Mouse (Mus musculus): ENCODE data around the gene Map3k5. TPM values are rescaled to one million over a fixed set of nuclear protein-coding genes. Genes with fewer than 3 reads are reported as not detected.

The Map3k5 gene
- total and polyA plus RNA-seq, 2 experiments from 2014 or later, result 0.91 to 5.5 TPM

GRCm38 (mm10) chr10:20173733-20174132 lies 239.5 kb downstream of the Map3k5 start:
- no peak for ATAC-seq
- DNase-seq (ENCODE audit: low spot score), result no peak
- TF ChIP-seq CTCF (IDR thresholded peaks at IDR 0.05; ENCODE audit: low read depth), result no peak
- H3K9me3 ChIP-seq (ENCODE audit: low read length), result no peaks in the 10 kb centered on the region
- H3K27me3 ChIP-seq (ENCODE audit: insufficient read depth, low read length), result no peaks in the 10 kb centered on the region
- 74% methylated on average over 4 of the region's 4 CpGs for WGBS
- H3K27ac ChIP-seq, result no peak overlapping the region
- H3K4me3 ChIP-seq (ENCODE audit: low read length), result no peak overlapping the region
- peaks cover 12% of the 10 kb centered on the region; the same call in 1 of the 2 replicates for H3K4me1 ChIP-seq (ENCODE audit: insufficient read depth, low read length)
- no peak overlapping the region for H3K9ac ChIP-seq (replicated peaks; ENCODE audit: low read length)
- no peak overlapping the region for H3K4me2 ChIP-seq (ENCODE audit: low read depth, low read length)
- H3K36me3 ChIP-seq (ENCODE audit: insufficient read depth, low read length), result no peaks in the 10 kb centered on the region

GRCm38 (mm10) chr10:20176054-20176453 lies 241.8 kb downstream of the Map3k5 start:
- TF ChIP-seq CTCF (IDR thresholded peaks at IDR 0.05; ENCODE audit: low read depth), result no peak
- no peak for DNase-seq (ENCODE audit: low spot score)
- Histone ChIP-seq H3K4me3 (ENCODE audit: low read length) (no peak overlapping the region), H3K9me3 (ENCODE audit: low read length) (no peaks in the 10 kb centered on the region), H3K27ac (no peak overlapping the region), H3K27me3 (ENCODE audit: insufficient read depth, low read length) (no peaks in the 10 kb centered on the region), H3K36me3 (ENCODE audit: insufficient read depth, low read length) (no peaks in the 10 kb centered on the region), H3K4me2 (ENCODE audit: low read depth, low read length) (no peak overlapping the region), H3K9ac (replicated peaks; ENCODE audit: low read length) (no peak overlapping the region), H3K4me1 (ENCODE audit: insufficient read depth, low read length) (0 out of 2 replicates have a peak, but pooled peaks cover 9% of the 10 kb centered on the region)
- no peak for ATAC-seq
- WGBS, result 61% methylated on average over 7 of the region's 7 CpGs

DNA sequence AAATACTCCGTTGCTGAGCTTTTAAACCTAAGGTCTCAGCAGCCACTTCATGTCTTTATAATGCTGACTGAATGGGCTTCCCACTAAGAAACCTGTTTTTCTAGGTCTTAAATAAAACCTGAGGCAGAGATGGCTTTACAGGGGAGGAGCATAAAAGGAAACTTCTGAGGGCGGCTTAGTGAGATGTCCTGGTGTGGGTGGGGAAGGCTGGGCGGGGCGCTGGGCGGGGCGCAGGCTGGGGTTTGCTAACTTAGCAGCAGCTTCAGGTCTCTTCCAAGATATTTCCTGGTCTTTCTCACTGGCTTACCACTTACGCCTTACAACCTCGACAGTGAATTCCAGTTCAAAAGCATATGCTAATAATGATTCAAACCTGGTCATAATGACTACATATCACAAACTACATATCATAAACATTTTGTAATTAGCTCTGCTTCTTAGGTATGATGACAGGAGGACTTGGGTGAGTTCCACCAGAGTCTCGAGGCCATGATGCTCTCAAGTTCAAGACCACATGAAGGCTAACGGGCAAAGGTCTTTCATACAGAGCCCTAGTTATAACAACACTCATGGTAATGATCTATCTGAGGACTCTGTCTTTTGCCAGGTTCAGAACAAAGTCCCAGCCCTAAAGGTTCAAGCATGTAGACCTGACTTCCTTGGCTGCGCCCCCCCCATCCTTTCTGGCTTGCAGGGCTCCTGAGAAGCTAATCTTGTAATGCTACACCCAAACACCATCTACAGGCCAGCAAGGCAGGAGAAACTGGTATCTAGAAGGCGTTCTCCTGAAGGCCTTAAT lies 244.7 kb downstream of the Map3k5 start:
- H3K4me3 ChIP-seq (ENCODE audit: low read length), result no peak overlapping the region
- no peak for DNase-seq (ENCODE audit: low spot score)
- 53% methylated on average over 12 of the region's 12 CpGs for WGBS
- H3K4me1 ChIP-seq (ENCODE audit: insufficient read depth, low read length), result no peaks in the 10 kb centered on the region
- no peak overlapping the region for H3K4me2 ChIP-seq (ENCODE audit: low read depth, low read length)
- no peaks in the 10 kb centered on the region for H3K9me3 ChIP-seq (ENCODE audit: low read length)
- no peak overlapping the region for H3K9ac ChIP-seq (replicated peaks; ENCODE audit: low read length)
- no peak for ATAC-seq
- no peak for TF ChIP-seq CTCF (IDR thresholded peaks at IDR 0.05; ENCODE audit: low read depth)
- H3K36me3 ChIP-seq (ENCODE audit: insufficient read depth, low read length), result no peaks in the 10 kb centered on the region
- H3K27ac ChIP-seq, result no peak overlapping the region
- H3K27me3 ChIP-seq (ENCODE audit: insufficient read depth, low read length), result no peaks in the 10 kb centered on the region

GRCm38 (mm10) chr10:20181198-20181597 lies 246.9 kb downstream of the Map3k5 start:
- ATAC-seq (0 out of 2 replicates have a peak, but pooled peaks have one; percentile 35), DNase-seq (ENCODE audit: low spot score) (no peak)
- WGBS, result 54% methylated on average over 10 of the region's 10 CpGs
- TF ChIP-seq CTCF (IDR thresholded peaks at IDR 0.05; ENCODE audit: low read depth), result no peak
- H3K36me3 ChIP-seq (ENCODE audit: insufficient read depth, low read length), result no peaks in the 10 kb centered on the region
- H3K9me3 ChIP-seq (ENCODE audit: low read length), result no peaks in the 10 kb centered on the region
- no peak overlapping the region for H3K9ac ChIP-seq (replicated peaks; ENCODE audit: low read length)
- no peak overlapping the region for H3K27ac ChIP-seq
- no peaks in the 10 kb centered on the region for H3K27me3 ChIP-seq (ENCODE audit: insufficient read depth, low read length)
- no peak overlapping the region for H3K4me3 ChIP-seq (ENCODE audit: low read length)
- H3K4me1 ChIP-seq (ENCODE audit: insufficient read depth, low read length), result no peaks in the 10 kb centered on the region
- H3K4me2 ChIP-seq (ENCODE audit: low read depth, low read length), result no peak overlapping the region

DNA sequence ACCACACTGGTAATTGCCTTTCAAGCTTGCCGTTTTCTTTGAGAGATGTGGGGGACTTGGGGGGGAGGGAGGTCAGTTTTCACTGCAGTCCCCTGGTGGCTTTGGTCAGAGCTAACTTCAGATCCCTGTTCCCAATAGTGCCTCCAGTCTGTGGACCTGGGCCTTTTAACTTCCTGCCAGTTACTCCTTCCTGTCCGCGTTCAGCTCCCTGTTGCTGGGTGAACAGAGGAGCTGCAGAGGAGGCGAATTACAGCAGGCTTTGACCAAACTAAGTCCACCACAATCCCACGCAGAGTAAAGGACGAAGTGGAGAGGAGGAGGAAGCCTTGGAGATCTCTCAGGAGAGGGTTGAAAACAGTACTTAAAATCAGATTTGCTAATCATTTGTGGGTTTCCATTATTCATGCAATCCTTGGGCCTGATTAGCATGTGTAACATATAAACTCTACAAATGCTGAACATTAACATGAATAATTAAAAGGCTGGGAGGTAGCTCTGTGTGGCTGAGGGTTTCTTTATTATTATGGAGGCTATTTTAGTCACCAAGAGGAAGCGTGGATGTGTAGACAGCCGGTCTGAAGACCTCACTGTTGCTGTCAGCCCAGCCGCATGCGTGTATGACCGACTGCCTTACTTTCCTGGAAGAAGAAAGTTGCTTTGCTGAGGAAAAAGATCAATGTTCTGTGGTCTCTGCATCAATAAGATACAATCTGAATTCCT lies 247.6 kb downstream of the Map3k5 start:
- Histone ChIP-seq H3K27ac (no peak overlapping the region), H3K36me3 (ENCODE audit: insufficient read depth, low read length) (no peaks in the 10 kb centered on the region), H3K4me2 (ENCODE audit: low read depth, low read length) (no peak overlapping the region), H3K4me3 (ENCODE audit: low read length) (no peak overlapping the region), H3K4me1 (ENCODE audit: insufficient read depth, low read length) (no peaks in the 10 kb centered on the region), H3K9me3 (ENCODE audit: low read length) (no peaks in the 10 kb centered on the region), H3K9ac (replicated peaks; ENCODE audit: low read length) (no peak overlapping the region), H3K27me3 (ENCODE audit: insufficient read depth, low read length) (no peaks in the 10 kb centered on the region)
- WGBS, result 55% methylated on average over 11 of the region's 11 CpGs
- TF ChIP-seq CTCF (IDR thresholded peaks at IDR 0.05; ENCODE audit: low read depth), result no peak
- DNase-seq (ENCODE audit: low spot score) (no peak), ATAC-seq (no peak)

DNA sequence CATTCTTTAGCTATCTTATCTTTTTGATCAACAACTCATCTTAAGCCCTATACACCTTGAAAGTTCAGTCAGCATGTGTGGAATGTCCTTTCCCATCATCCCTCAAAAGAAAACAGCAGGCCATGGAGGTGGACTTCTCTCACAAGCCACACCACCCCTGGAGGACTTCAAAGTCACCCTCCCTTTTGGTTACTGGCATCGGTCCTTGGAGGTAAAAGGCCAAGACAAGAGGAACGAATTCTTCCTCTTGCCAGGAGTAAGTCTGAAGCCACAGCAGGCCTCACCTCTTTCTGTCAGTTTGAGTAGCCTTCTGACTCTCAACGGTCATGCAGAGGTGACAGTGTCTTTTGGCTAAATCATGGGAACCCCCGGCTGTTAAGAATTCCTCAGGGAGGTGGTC lies 250.1 kb downstream of the Map3k5 start:
- ATAC-seq, result no peak
- Histone ChIP-seq H3K4me1 (ENCODE audit: insufficient read depth, low read length) (no peaks in the 10 kb centered on the region), H3K27me3 (ENCODE audit: insufficient read depth, low read length) (no peaks in the 10 kb centered on the region), H3K27ac (no peak overlapping the region), H3K36me3 (ENCODE audit: insufficient read depth, low read length) (no peaks in the 10 kb centered on the region), H3K9ac (replicated peaks; ENCODE audit: low read length) (no peak overlapping the region), H3K4me2 (ENCODE audit: low read depth, low read length) (no peak overlapping the region), H3K9me3 (ENCODE audit: low read length) (no peaks in the 10 kb centered on the region), H3K4me3 (ENCODE audit: low read length) (no peak overlapping the region)
- no peak for DNase-seq (ENCODE audit: low spot score)
- 81% methylated on average over 4 of the region's 4 CpGs for WGBS
- TF ChIP-seq CTCF (IDR thresholded peaks at IDR 0.05; ENCODE audit: low read depth), result no peak

DNA sequence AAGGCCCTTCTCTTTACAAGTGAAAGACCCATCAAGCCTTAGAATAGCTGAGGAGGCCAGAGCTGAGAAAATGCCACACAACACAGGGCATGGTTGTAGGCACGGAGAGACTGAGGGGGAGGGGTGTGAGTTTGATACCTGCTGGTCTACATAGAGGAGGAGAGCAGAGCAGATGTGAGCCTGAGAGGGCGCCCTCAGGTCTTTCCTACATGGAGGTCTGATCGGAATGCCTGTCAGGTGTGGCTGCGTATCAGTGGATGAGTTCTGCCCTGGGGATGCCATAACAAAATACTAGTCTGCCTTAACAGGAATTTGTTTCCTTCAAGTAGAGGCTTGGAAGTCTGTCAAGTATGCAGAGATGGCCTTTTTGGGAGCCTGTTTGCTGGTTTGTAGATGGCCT lies 251.0 kb downstream of the Map3k5 start:
- no peaks in the 10 kb centered on the region for H3K4me1 ChIP-seq (ENCODE audit: insufficient read depth, low read length)
- no peaks in the 10 kb centered on the region for H3K9me3 ChIP-seq (ENCODE audit: low read length)
- H3K27me3 ChIP-seq (ENCODE audit: insufficient read depth, low read length), result no peaks in the 10 kb centered on the region
- no peak overlapping the region for H3K9ac ChIP-seq (replicated peaks; ENCODE audit: low read length)
- H3K27ac ChIP-seq, result no peak overlapping the region
- WGBS, result 93% methylated on average over 4 of the region's 4 CpGs
- TF ChIP-seq CTCF (IDR thresholded peaks at IDR 0.05; ENCODE audit: low read depth), result no peak
- ATAC-seq (no peak), DNase-seq (ENCODE audit: low spot score) (no peak)
- H3K36me3 ChIP-seq (ENCODE audit: insufficient read depth, low read length), result no peaks in the 10 kb centered on the region
- H3K4me3 ChIP-seq (ENCODE audit: low read length), result no peak overlapping the region
- H3K4me2 ChIP-seq (ENCODE audit: low read depth, low read length), result no peak overlapping the region
